Mouse (Mus musculus) gastrocnemius, adult 18-20 months (tissue): ENCODE data around the gene Atg10. TPM values are rescaled to one million over a fixed set of nuclear protein-coding genes. Genes with fewer than 3 reads are reported as not detected.
"Not testable (repeated sequence)": the region's sequence is repeated elsewhere in the genome, so short reads cannot be mapped to it uniquely, and the experiment has no call there.

Experiments
- DNase-seq: peaks from one replicate; pipeline ENCODE4 v3.0.0; 2021; ENCODE audit warnings: low spot score
- total RNA-seq, 2 experiments: library from RNA; stranded (reverse); gene quantifications; 2 replicates each; pipeline ENCODE4 v1.2.3; 2021

The Atg10 gene
- total RNA-seq, 2 experiments from 2014 or later, result 11.3 to 13.9 TPM

- no peak for DNase-seq
These were observed 264.9 kb downstream of the Atg10 start for GRCm38 (mm10) chr13:90958894-90959293.

GRCm38 (mm10) chr13:90939600-90939999 is 284.2 kb downstream of the Atg10 start:
- DNase-seq, result no peak

- DNase-seq, result no peak
These were observed 284.6 kb downstream of the Atg10 start for GRCm38 (mm10) chr13:90939192-90939591.

GRCm38 (mm10) chr13:90935852-90936251 is 287.9 kb downstream of the Atg10 start:
- no peak for DNase-seq

- peak; percentile 41 for DNase-seq
These were observed 290.5 kb downstream of the Atg10 start for GRCm38 (mm10) chr13:90933256-90933655.

- DNase-seq, result peak; percentile 78
These were observed 293.9 kb downstream of the Atg10 start for GRCm38 (mm10) chr13:90929847-90930246.

- DNase-seq, result not testable (repeated sequence)
These were observed 295.5 kb downstream of the Atg10 start for GRCm38 (mm10) chr13:90928266-90928665.

GRCm38 (mm10) chr13:90926938-90927633 is 296.7 kb downstream of the Atg10 start:
- DNase-seq, result no peak

- no peak for DNase-seq
These were observed 297.5 kb downstream of the Atg10 start for GRCm38 (mm10) chr13:90926125-90926765.

- DNase-seq, result no peak
These were observed 298.6 kb downstream of the Atg10 start for GRCm38 (mm10) chr13:90925191-90925590.

- no peak for DNase-seq
These were observed 299.7 kb downstream of the Atg10 start for GRCm38 (mm10) chr13:90924072-90924471.

GRCm38 (mm10) chr13:90923617-90924016 is 300.2 kb downstream of the Atg10 start:
- DNase-seq, result not testable (repeated sequence)

- DNase-seq, result peak; percentile 92
These were observed 300.8 kb downstream of the Atg10 start, which contains the start of gene Rps23 for GRCm38 (mm10) chr13:90922751-90923612. Gene Rps23 (plus strand): TSS chr13:90922958.

GRCm38 (mm10) chr13:90914721-90915120 is 309.0 kb downstream of the Atg10 start:
- no peak for DNase-seq

GRCm38 (mm10) chr13:90913675-90914192 is 310.0 kb downstream of the Atg10 start:
- DNase-seq, result no peak

GRCm38 (mm10) chr13:90912760-90913674 is 310.8 kb downstream of the Atg10 start:
- DNase-seq, result no peak

GRCm38 (mm10) chr13:90907376-90907775 is 316.4 kb downstream of the Atg10 start:
- DNase-seq, result no peak

- DNase-seq, result no peak
These were observed 318.6 kb downstream of the Atg10 start, which contains the start of gene Atp6ap1l for GRCm38 (mm10) chr13:90905176-90905575. Gene Atp6ap1l (minus strand): TSS chr13:90905355.

GRCm38 (mm10) chr13:90896821-90897220 is 326.9 kb downstream of the Atg10 start:
- peak; percentile 57 for DNase-seq

GRCm38 (mm10) chr13:90896098-90896497 is 327.7 kb downstream of the Atg10 start:
- DNase-seq, result peak; percentile 48

GRCm38 (mm10) chr13:90894819-90895218 is 328.9 kb downstream of the Atg10 start:
- no peak for DNase-seq
